Mouse (Mus musculus): ENCODE results near the gene Ptger1. TPM values are rescaled to one million over a fixed set of nuclear protein-coding genes. Genes with fewer than 3 reads are reported as not detected.

The Ptger1 gene
- polyA plus RNA-seq, 1 experiment from 2014 or later, result 9.8 TPM

DNA sequence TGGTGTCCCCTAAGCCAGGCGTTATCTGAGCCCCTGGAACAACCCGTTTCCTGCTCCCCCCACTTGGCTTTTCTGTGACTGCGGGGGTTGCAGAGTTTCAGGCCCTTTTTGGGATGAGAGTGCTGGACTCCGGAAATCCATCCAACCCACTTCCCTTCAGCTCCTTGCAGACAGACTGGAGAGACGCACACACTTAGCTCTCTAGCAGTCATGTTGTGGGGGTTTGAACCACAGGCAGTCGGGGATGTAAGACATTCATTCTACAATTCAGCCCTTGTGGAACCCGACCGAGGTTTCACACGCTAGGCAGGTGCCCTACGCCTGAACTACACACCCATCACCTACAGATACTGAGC is 12.8 kb upstream of the Ptger1 start:
- Histone ChIP-seq H3K9ac (ENCODE audit: low read depth, low read length) (peak overlapping the region; percentile 92), H3K27ac (peak overlapping the region; percentile 90), H3K27me3 (ENCODE audit: insufficient read depth, low read length) (no peaks in the 10 kb centered on the region), H3K4me1 (replicated peaks; ENCODE audit: insufficient read depth, low read length) (peaks cover 10% of the 10 kb centered on the region; the same call in 1 of the 2 replicates), H3K36me3 (ENCODE audit: insufficient read depth, low read length) (no peaks in the 10 kb centered on the region), H3K4me3 (replicated peaks; ENCODE audit: low read depth, low read length) (peak overlapping the region; percentile 96), H3K9me3 (replicated peaks; ENCODE audit: low read length) (no peaks in the 10 kb centered on the region), H3K4me2 (ENCODE audit: low read length) (peak overlapping the region; percentile 78)
- DNase-seq (ENCODE audit: low spot score) (peak; percentile 21), ATAC-seq (replicated peaks; ENCODE audit: low FRiP score, low read depth) (no peak)
- no peak for TF ChIP-seq CTCF (IDR thresholded peaks at IDR 0.05; ENCODE audit: low read depth)
- 28% methylated on average over 10 of the region's 10 CpGs for WGBS

DNA sequence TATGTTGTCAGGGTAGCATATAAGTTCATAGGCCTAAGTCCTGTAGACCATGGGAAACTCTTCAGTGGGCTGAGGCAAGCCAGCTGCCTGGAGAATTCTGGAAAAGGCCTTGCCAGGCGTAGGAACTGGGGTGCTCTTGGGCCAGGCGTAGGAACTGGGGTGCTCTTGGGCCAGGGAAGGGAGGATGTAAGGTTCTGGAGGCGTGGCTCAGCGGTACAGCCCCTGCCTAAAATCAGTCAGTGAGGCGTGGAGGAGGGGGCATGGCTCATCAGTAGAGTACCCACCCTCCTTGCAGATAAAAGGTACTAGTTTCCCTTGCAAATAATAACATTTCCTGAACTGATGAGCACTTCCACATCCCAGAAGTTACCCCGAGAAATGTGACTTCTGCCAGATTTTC is 11.8 kb upstream of the Ptger1 start:
- ATAC-seq (replicated peaks; ENCODE audit: low FRiP score, low read depth) (no peak), DNase-seq (ENCODE audit: low spot score) (no peak)
- no peak for TF ChIP-seq CTCF (IDR thresholded peaks at IDR 0.05; ENCODE audit: low read depth)
- Histone ChIP-seq H3K4me2 (ENCODE audit: low read length) (no peak overlapping the region), H3K9ac (ENCODE audit: low read depth, low read length) (no peak overlapping the region), H3K4me3 (replicated peaks; ENCODE audit: low read depth, low read length) (no peak overlapping the region), H3K27ac (no peak overlapping the region), H3K36me3 (ENCODE audit: insufficient read depth, low read length) (no peaks in the 10 kb centered on the region), H3K27me3 (ENCODE audit: insufficient read depth, low read length) (no peaks in the 10 kb centered on the region), H3K4me1 (replicated peaks; ENCODE audit: insufficient read depth, low read length) (peaks cover 10% of the 10 kb centered on the region; the same call in 1 of the 2 replicates), H3K9me3 (replicated peaks; ENCODE audit: low read length) (no peaks in the 10 kb centered on the region)
- 91% methylated on average over 6 of the region's 6 CpGs for WGBS

DNA sequence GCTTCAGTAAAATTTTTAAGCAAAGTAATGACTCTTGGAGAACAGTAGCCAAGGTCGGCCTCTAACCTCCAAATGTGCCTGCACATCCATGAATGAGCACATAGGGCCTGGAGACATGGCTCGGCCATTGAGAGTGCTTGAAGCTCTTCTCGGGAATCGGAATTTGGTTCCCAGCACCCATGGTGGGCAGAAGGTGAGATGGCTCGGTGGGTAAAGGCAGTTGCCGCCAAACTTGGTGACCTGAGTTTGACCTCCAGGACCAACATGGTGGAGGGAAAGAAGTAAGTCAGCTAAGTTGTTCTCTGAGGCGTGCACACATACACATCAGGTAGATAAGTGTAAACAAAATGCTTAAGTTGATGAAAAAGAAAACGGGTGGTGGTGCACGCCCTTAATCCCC is 10.4 kb upstream of the Ptger1 start:
- no peak overlapping the region for H3K27ac ChIP-seq
- WGBS, result 88% methylated on average over 9 of the region's 9 CpGs

DNA sequence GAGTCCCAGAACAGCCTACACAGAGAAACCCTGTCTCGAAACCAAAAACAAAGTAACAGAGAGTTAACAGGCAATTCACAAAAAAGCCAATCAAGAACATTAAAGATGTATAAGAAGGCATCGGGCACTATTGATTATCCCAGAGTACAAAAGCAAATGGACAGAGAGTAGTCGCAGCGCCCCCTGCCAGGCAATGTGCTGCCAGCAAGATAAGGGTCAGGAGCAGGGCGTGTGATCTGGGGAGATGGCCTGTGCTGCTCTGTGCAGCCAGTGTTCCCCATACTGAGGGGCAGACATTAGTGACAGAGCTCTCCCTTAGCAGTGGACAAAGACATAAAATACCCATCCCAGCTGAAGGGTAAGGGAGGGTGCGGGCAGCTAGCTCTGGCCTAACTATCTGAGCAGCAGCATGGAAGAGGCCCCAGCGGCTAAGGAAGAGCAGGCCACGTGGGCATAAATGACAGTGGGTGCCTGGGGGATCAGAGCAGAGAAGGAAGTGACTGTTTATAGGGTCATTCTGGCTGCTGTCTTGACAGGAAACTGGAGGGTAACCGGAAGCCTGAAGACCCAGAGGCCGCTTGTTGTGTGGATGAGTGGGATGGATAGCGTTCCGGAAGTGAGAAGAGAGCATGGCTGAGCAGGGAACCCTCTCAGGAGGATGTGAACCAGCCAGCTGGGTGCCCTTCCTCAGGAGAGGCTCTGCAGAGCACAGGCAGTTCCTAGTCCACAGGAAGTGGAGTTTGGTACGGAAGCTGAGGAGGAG is 9.8 kb upstream of the Ptger1 start:
- DNase-seq (ENCODE audit: low spot score) (peak; percentile 37), ATAC-seq (replicated peaks; ENCODE audit: low FRiP score, low read depth) (no peak)
- H3K9me3 ChIP-seq (replicated peaks; ENCODE audit: low read length), result no peaks in the 10 kb centered on the region
- H3K36me3 ChIP-seq (ENCODE audit: insufficient read depth, low read length), result no peaks in the 10 kb centered on the region
- TF ChIP-seq CTCF (IDR thresholded peaks at IDR 0.05; ENCODE audit: low read depth), result peak; percentile 47
- no peaks in the 10 kb centered on the region for H3K27me3 ChIP-seq (ENCODE audit: insufficient read depth, low read length)
- H3K4me3 ChIP-seq (replicated peaks; ENCODE audit: low read depth, low read length), result no peak overlapping the region
- WGBS, result 70% methylated on average over 13 of the region's 13 CpGs
- no peak overlapping the region for H3K27ac ChIP-seq
- H3K9ac ChIP-seq (ENCODE audit: low read depth, low read length), result no peak overlapping the region
- H3K4me1 ChIP-seq (replicated peaks; ENCODE audit: insufficient read depth, low read length), result peaks cover 24% of the 10 kb centered on the region; the same call in 1 of the 2 replicates
- no peak overlapping the region for H3K4me2 ChIP-seq (ENCODE audit: low read length)

More for the DNA sequence above, 10.4 kb upstream of the Ptger1 start:
- H3K36me3 ChIP-seq (ENCODE audit: insufficient read depth, low read length), result no peaks in the 10 kb centered on the region
- H3K4me2 ChIP-seq (ENCODE audit: low read length), result no peak overlapping the region
- TF ChIP-seq CTCF (IDR thresholded peaks at IDR 0.05; ENCODE audit: low read depth), result no peak
- no peaks in the 10 kb centered on the region for H3K27me3 ChIP-seq (ENCODE audit: insufficient read depth, low read length)
- no peak for DNase-seq (ENCODE audit: low spot score)
- no peak overlapping the region for H3K9ac ChIP-seq (ENCODE audit: low read depth, low read length)
- no peaks in the 10 kb centered on the region for H3K9me3 ChIP-seq (replicated peaks; ENCODE audit: low read length)
- peaks cover 18% of the 10 kb centered on the region; the same call in 1 of the 2 replicates for H3K4me1 ChIP-seq (replicated peaks; ENCODE audit: insufficient read depth, low read length)
- no peak overlapping the region for H3K4me3 ChIP-seq (replicated peaks; ENCODE audit: low read depth, low read length)
- ATAC-seq (replicated peaks; ENCODE audit: low FRiP score, low read depth), result no peak

DNA sequence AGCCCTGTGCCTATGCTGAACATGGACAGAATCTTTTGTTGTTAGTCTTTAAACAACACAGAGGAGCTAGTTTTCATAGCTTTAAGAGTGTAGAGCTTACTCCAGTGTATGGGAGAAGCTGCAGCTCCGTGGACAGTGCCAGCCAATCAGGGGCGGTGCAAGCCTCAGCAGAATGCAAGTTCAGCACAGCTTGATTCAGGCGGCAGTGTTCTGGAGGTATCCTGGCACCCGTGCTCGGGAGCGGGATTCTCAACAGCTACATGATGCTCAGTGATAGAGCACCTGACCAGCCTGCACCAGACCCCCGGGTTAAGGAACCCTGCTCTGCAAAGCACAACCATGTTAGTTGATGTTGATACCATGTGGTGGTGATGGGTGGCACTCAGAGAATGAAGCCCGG is 5.9 kb upstream of the Ptger1 start:
- Histone ChIP-seq H3K9ac (ENCODE audit: low read depth, low read length) (no peak overlapping the region), H3K4me3 (replicated peaks; ENCODE audit: low read depth, low read length) (no peak overlapping the region), H3K9me3 (replicated peaks; ENCODE audit: low read length) (no peaks in the 10 kb centered on the region), H3K27me3 (ENCODE audit: insufficient read depth, low read length) (no peaks in the 10 kb centered on the region), H3K36me3 (ENCODE audit: insufficient read depth, low read length) (no peaks in the 10 kb centered on the region), H3K27ac (peak overlapping the region; percentile 81; the same call in 1 of the 2 replicates), H3K4me2 (ENCODE audit: low read length) (peak overlapping the region; percentile 38), H3K4me1 (replicated peaks; ENCODE audit: insufficient read depth, low read length) (peaks cover 31% of the 10 kb centered on the region)
- ATAC-seq (replicated peaks; ENCODE audit: low FRiP score, low read depth) (no peak), DNase-seq (ENCODE audit: low spot score) (no peak)
- TF ChIP-seq CTCF (IDR thresholded peaks at IDR 0.05; ENCODE audit: low read depth), result no peak
- WGBS, result 14% methylated on average over 8 of the region's 8 CpGs

DNA sequence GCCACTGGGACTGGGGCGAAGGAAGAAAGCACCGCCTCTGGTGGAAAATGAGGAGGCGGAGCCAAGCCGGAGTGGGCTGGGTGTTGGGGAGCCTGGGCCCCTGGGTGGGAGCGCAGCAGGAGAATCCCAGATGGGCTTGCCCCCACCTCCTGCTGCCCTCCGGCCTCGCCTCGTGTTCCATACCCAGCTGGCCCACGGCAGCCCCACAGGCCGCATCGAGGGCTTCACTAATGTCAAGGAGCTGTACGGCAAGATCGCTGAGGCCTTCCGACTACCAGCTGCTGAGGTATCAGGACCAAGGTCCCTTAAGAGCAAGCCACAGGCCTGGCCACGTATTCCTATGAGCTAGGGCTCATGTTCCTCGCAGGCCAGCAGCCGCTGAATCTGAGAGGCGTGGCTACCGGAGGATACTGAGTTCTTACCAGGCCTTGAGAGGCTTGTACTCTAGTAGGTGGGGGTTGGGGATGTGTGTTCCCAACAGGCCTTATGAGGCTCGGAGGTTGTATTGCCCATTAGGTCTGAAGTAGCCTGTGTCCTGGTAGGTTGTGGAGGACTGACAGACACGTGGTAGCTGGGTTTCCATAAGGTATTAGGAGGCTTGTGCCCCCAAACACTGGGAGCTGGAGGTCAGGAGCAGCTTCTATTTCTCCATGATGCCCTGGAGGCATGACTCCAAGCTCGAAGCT is 5.3 kb upstream of the Ptger1 start:
- H3K27me3 ChIP-seq (ENCODE audit: insufficient read depth, low read length), result no peaks in the 10 kb centered on the region
- peak; percentile 58 for DNase-seq (ENCODE audit: low spot score)
- peak overlapping the region; percentile 81 for H3K27ac ChIP-seq
- H3K4me1 ChIP-seq (replicated peaks; ENCODE audit: insufficient read depth, low read length), result peaks cover 37% of the 10 kb centered on the region
- H3K9me3 ChIP-seq (replicated peaks; ENCODE audit: low read length), result no peaks in the 10 kb centered on the region
- no peaks in the 10 kb centered on the region for H3K36me3 ChIP-seq (ENCODE audit: insufficient read depth, low read length)
- H3K4me3 ChIP-seq (replicated peaks; ENCODE audit: low read depth, low read length), result no peak overlapping the region
- peak; percentile 5; the same call in 1 of the 2 replicates for ATAC-seq (replicated peaks; ENCODE audit: low FRiP score, low read depth)
- peak overlapping the region; percentile 38 for H3K4me2 ChIP-seq (ENCODE audit: low read length)
- H3K9ac ChIP-seq (ENCODE audit: low read depth, low read length), result peak overlapping the region; percentile 33
- 16% methylated on average over 22 of the region's 22 CpGs for WGBS
- peak; percentile 6; the same call in 1 of the 2 replicates for TF ChIP-seq CTCF (IDR thresholded peaks at IDR 0.05; ENCODE audit: low read depth)
